Mouse (Mus musculus): Measurements from ENCODE around the gene Prr32. TPM values are rescaled to one million over a fixed set of nuclear protein-coding genes. Genes with fewer than 3 reads are reported as not detected.

Gene Prr32
- 0.88 and 3.2 TPM in 2 replicates for polyA plus RNA-seq (2015; fragmentation: Nextera tagmentation; extraction: Ambion mirVana)

GRCm38 (mm10) chrX:45090604-45091003 lies at the start of gene Prr32:
TSS of gene Prr32 (plus strand) at chrX:45090904.
- ATAC-seq (ENCODE audit: low read depth): no peak
- no peak within 1 kb of the TSS for H3K27ac ChIP-seq (replicated peaks)
- H3K9me3 ChIP-seq: no peaks in the 10 kb centered on the region
- no peaks in the 10 kb centered on the region for H3K36me3 ChIP-seq
- no peak within 1 kb of the TSS for H3K9ac ChIP-seq
- WGBS: 78% methylated on average over 1 of the region's 1 CpGs
- H3K4me2 ChIP-seq: no peak within 1 kb of the TSS
- H3K27me3 ChIP-seq: no peaks in the 10 kb centered on the region
- H3K4me3 ChIP-seq: no peak within 1 kb of the TSS
- H3K4me1 ChIP-seq (replicated peaks): no peaks in the 10 kb centered on the region

Measured in neural tube, embryonic 13.5 days (tissue).